Mouse (Mus musculus) cortical plate, adult 2 months (tissue): ENCODE measurements around the gene Sptbn4.

ENCODE experiments used
- CTCF ChIP-seq: fragments of 200-500 bp; IDR thresholded peaks from 2 replicates; pipeline ENCODE4 v1.5.1; 2011; ENCODE audit warnings: mild to moderate bottlenecking, control low read depth, low read length; ENCODE audit not compliant: insufficient read depth; ENCODE audit errors: extremely low read depth
- POLR2A ChIP-seq: fragments of 200-500 bp; IDR thresholded peaks from 2 replicates; pipeline ENCODE4 v1.6.1; 2011; ENCODE audit warnings: mild to moderate bottlenecking, low read length, control low read depth; ENCODE audit not compliant: insufficient read depth; ENCODE audit errors: extremely low read depth

DNA sequence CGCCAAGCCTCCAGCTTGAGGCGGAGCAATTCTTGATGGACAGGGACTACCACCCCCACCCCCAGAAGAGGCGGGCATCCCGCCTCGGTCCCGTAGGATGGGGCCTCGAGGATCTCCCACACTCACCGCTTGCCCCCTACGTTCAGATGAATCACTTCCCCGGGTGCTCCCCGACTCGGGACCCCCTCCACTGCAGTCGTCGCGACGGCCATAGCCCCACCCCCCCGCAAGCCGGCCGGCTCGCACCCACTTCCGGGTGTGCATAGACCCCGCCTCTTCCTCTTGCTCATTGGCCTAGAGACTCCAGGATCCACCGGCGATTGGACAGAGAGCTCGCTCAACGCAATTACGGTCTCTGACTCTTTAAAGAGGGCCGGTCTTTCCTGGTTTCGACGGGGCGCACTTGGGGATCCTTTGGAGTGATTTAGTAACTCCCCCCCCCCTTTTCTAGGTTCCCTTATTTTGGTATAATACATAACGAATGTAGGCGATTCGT is 91.7 kb downstream of the Sptbn4 start, which contains the start of gene Shkbp1:
- TF ChIP-seq POLR2A = 0 out of 2 replicates have a peak, but pooled peaks have one; percentile 7
- TF ChIP-seq CTCF = no peak
